Mouse (Mus musculus): ENCODE measurements around the gene Dut. TPM values are rescaled to one million over a fixed set of nuclear protein-coding genes. Genes with fewer than 3 reads are reported as not detected.

Gene Dut
- polyA plus RNA-seq (2015; fragmentation: Nextera tagmentation; extraction: Ambion mirVana), result 43.8 and 54.3 TPM in 2 replicates

DNA sequence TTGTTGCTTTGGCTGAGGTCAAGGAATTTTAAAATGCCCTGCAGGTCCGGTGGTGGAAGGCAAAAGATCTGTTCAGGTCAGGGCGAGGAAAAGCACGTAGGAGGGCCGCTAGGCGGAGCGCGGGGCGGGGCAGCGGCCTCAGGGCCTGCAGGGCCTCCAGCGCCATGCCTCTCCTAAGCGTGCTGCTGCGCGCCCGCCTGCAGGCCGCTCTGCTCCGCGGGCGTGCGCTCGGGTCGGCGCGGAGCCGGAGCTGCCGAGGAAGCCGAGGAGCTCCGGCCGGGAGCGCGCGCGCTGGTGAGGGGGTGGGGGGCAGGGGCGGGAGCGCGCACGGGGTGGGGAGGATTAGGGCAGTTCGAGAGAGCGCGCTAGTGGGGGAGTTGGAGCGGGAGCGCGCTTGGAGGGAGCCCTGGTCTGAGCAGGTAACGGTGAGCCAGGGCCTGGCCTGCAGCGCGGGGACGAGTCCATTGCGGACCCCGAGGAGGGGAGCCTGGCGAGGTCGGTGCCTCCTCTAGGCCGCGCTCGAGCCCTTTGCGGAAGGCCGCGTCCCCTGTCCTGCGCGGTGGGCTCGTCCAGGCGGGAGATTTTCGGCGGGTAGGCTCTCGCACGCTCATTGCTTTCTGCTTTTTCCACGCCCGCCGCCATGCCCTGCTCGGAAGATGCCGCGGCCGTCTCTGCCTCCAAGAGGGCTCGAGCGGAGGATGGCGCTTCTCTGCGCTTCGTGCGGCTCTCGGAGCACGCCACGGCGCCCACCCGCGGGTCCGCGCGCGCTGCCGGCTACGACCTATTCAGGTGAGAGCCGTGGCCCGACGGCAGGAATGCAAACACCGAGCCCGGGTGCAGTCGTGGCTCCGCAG, at the start of gene Dut:
TSS of gene Dut (plus strand) at position 83 of the 854 bp plus-strand sequence.

Other genes starting within 250 kb of the Dut start
- gene Slc24a5, start 179.1 kb upstream of the Dut start, polyA plus RNA-seq (2015; fragmentation: Nextera tagmentation; extraction: Ambion mirVana), result 0.18 and 0.25 TPM in 2 replicates
- gene Myef2, start 123.5 kb upstream of the Dut start, polyA plus RNA-seq (2015; fragmentation: Nextera tagmentation; extraction: Ambion mirVana), result 23.9 and 30.0 TPM in 2 replicates
- not detected in 2 replicates for gene Ctxn2, start 110.5 kb upstream of the Dut start, polyA plus RNA-seq (2015; fragmentation: Nextera tagmentation; extraction: Ambion mirVana)
- gene Slc12a1, start 94.7 kb upstream of the Dut start, polyA plus RNA-seq (2015; fragmentation: Nextera tagmentation; extraction: Ambion mirVana), result not detected in 2 replicates

All from urinary bladder, postnatal 0 days (tissue).